Mouse (Mus musculus) liver, embryonic 14.5 days (tissue): ENCODE results near the gene Angptl4.

Source experiments
- CTCF ChIP-seq: IDR thresholded peaks from 2 replicates; pipeline ENCODE4 v1.5.1; 2016; ENCODE audit warnings: antibody characterized with exemption, low read depth, control low read depth
- EP300 ChIP-seq: IDR thresholded peaks from 2 replicates; pipeline ENCODE4 v1.6.1; 2016; ENCODE audit warnings: antibody characterized with exemption, low read depth

GRCm38 (mm10) chr17:33799277-33799676 lies 17.6 kb upstream of the Angptl4 start:
- TF ChIP-seq CTCF (no peak), EP300 (no peak)
